Mouse (Mus musculus): ENCODE measurements around the gene Kcnn3.

GRCm38 (mm10) chr3:89535147-89535546 lies 15.2 kb downstream of the Kcnn3 start:
- no peak for TF ChIP-seq CTCF (IDR thresholded peaks at IDR 0.05; ENCODE audit: borderline replicate concordance, insufficient read depth, low read depth, low read length)
- no peak for TF ChIP-seq POLR2A (IDR thresholded peaks at IDR 0.05; ENCODE audit: borderline replicate concordance, insufficient read depth, low read length)

Data from cerebellum, adult 2 months (tissue).